Mouse (Mus musculus): ENCODE data around the gene Sin3a. TPM values are rescaled to one million over a fixed set of nuclear protein-coding genes. Genes with fewer than 3 reads are reported as not detected.
A peak's percentile ranks its signal among the peaks of the same experiment; 100 is the strongest.

The Sin3a gene
- polyA plus RNA-seq, 1 experiment from 2014 or later = 10.4 TPM

DNA sequence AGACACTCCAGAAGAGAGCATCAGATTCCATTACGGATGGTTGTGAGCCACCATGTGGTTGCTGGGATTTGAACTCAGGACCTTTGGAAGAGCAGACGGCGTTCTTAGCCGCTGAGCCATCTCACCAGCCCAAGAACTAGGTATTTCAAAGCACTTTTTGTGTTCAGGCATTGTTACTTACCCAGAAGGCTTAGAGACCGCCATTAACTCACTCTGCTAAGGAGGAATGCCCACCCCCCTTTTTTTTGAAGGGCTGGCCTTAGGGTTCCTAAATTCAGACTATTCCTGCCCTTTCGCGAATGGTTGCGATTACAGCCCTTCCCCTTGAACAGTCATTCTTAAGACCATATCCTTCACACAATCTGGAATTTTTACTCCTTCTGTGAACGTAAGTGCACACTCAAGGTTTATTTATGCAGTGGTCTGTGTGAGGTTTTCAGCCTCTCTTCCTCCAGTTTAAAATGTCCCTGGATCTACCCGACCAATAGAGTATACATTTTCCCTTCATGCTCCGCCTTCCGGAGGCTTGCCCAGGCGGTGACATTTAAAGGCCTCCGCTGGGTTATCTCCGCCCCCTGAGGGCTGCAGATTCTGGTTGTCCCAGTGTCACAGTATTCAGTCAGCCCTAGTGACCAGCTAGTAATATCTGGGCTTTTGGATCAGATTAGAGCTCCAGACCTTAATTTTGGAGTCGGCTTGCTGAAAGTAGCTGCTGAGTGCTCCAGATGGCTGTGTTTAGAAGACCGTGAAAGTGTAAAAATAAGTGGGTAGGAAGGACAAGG, 3.2 kb downstream of the Sin3a start:
- H3K27me3 ChIP-seq (ENCODE audit: control insufficient read depth, insufficient read depth, low read length) = no peaks in the 10 kb centered on the region
- H3K27ac ChIP-seq (replicated peaks) = peak overlapping the region; percentile 99
- H3K4me2 ChIP-seq (replicated peaks; ENCODE audit: low read depth) = peak overlapping the region; percentile 91
- H3K9ac ChIP-seq (ENCODE audit: low read length) = peak overlapping the region; percentile 59
- H3K36me3 ChIP-seq (ENCODE audit: control insufficient read depth, insufficient read depth, low read length) = no peaks in the 10 kb centered on the region
- H3K4me1 ChIP-seq (replicated peaks; ENCODE audit: control insufficient read depth, insufficient read depth) = peaks cover 2% of the 10 kb centered on the region; the same call in 1 of the 2 replicates
- TF ChIP-seq CTCF (IDR thresholded peaks at IDR 0.05; ENCODE audit: low read depth) (no peak), EP300 (optimal IDR thresholded peaks at IDR 0.05) (no peak)
- DNase-seq (ENCODE audit: low spot score) = peak; percentile 86
- 2% methylated on average over 17 of the region's 17 CpGs for WGBS
- peak overlapping the region; percentile 77 for H3K4me3 ChIP-seq (ENCODE audit: low read depth, low read length)
- ATAC-seq (ENCODE audit: low FRiP score, low TSS enrichment) = no peak
- H3K9me3 ChIP-seq (ENCODE audit: control insufficient read depth, low read length) = no peaks in the 10 kb centered on the region

DNA sequence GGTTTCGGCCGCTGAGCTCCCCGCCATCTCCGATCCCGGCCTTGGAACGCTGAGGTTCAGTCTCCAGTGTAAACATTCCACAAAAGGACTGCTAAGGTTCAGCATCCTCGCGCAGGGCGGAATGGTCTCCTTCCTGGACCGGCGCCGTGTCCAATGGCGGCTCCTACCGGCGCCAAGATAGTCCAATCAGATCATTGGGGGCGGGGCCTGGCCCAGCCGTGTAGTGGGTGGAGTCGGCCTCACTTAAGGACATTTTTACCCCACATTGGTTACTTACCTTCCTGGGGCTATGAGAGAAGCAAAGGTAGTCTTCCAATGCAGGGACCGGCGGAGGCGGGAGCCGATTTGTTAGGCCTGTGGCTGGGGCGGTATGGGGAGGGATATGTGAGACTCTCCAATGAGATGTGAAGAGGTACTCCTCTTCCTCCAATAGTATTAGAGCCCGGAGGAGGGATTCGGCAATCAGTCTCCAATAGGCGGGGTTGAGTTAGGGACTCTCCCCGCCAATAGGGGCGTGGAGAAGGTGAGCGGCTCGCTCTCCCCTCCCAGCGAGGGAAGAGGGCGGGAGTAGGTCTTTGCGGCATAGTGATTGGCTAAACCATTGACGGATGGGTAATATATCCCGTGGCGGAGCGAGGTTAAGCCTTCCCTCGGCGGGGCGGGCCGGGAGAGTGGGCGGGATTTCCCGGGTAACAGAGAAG, 4.0 kb downstream of the Sin3a start:
- H3K4me2 ChIP-seq (replicated peaks; ENCODE audit: low read depth) = peak overlapping the region; percentile 91
- no peaks in the 10 kb centered on the region for H3K9me3 ChIP-seq (ENCODE audit: control insufficient read depth, low read length)
- peak overlapping the region; percentile 88 for H3K4me3 ChIP-seq (ENCODE audit: low read depth, low read length)
- WGBS = under 1% methylated on average over 41 of the region's 43 CpGs
- DNase-seq (ENCODE audit: low spot score) (peak; percentile 99), ATAC-seq (ENCODE audit: low FRiP score, low TSS enrichment) (peak; percentile 86)
- TF ChIP-seq EP300 (optimal IDR thresholded peaks at IDR 0.05) (no peak), CTCF (IDR thresholded peaks at IDR 0.05; ENCODE audit: low read depth) (peak; percentile 40)
- H3K4me1 ChIP-seq (replicated peaks; ENCODE audit: control insufficient read depth, insufficient read depth) = peaks cover 2% of the 10 kb centered on the region; the same call in 1 of the 2 replicates
- H3K27me3 ChIP-seq (ENCODE audit: control insufficient read depth, insufficient read depth, low read length) = no peaks in the 10 kb centered on the region
- H3K36me3 ChIP-seq (ENCODE audit: control insufficient read depth, insufficient read depth, low read length) = no peaks in the 10 kb centered on the region
- peak overlapping the region; percentile 99 for H3K27ac ChIP-seq (replicated peaks)
- H3K9ac ChIP-seq (ENCODE audit: low read length) = peak overlapping the region; percentile 80

DNA sequence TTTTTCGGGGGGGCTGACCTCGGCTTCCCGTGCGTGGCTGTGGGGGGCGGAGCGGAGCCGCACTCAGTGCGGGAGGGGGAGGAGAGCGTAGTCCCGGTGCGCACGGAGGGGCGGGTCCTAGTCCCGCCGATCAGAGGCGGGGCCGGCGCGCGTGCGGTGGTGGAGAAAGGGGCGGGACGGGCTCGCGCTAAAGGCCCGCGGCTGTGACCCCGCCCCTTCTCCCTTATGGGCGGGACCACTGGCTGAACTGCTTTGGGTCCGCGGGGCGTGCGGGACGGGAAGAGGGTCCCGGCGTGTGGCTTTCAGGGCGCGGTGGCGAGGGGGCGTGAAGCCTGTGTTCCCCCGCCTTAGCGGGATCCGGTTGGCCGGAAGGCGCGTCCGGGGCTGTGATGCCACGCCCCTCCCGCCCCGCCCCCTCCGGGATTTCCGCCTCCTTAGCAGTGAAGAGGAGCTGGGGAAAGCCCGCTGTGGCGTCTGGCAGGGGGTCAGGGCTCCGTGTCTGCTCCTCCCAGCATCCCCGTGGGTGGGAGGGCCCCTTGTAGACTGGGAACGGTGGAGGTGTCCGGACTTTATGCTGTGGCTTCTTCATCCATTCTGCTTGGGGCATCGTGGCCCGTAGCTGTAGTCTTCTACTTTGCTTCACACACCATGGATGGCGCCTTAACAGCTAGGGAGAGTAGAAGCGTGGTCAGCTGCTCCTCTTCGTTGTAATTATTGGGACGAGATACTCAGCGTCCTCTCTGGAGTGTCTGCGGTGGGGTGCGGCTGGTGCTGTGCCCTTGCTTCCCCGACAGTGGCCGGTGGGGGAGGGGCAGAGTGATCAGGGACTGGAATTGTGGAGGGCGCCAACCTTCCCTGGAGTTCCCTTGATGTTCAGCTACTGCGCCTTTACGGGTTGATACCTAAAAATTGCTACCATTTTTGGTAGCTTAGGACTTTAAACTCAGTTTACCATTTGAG, 5.1 kb downstream of the Sin3a start:
- under 1% methylated on average over 51 of the region's 72 CpGs for WGBS

DNA sequence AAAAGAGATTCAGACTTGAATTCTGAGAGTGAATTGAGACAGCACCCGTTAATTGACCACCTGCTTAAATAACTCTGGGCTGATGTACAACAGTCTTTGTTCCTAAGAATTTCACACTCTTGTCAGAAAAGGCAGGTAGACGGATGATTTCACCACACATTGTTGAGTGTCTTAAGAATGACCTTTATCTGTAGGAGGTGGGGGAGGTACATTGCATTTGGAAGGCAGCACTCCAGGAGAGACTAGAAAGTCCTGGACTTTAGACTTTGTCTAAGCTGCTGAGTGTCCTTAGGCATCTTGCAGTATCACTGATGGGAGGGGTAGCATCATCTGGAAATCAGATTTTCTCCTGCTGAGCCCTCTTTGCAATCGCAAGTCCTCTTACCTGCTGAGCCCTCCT, 10.4 kb downstream of the Sin3a start:
- H3K27me3 ChIP-seq (ENCODE audit: control insufficient read depth, insufficient read depth, low read length) = no peaks in the 10 kb centered on the region
- no peaks in the 10 kb centered on the region for H3K4me1 ChIP-seq (replicated peaks; ENCODE audit: control insufficient read depth, insufficient read depth)
- WGBS = 77% methylated on average over 3 of the region's 3 CpGs
- H3K9ac ChIP-seq (ENCODE audit: low read length) = no peak overlapping the region
- H3K4me3 ChIP-seq (ENCODE audit: low read depth, low read length) = no peak overlapping the region
- DNase-seq (ENCODE audit: low spot score) (no peak), ATAC-seq (ENCODE audit: low FRiP score, low TSS enrichment) (no peak)
- no peak overlapping the region for H3K27ac ChIP-seq (replicated peaks)
- no peak overlapping the region for H3K4me2 ChIP-seq (replicated peaks; ENCODE audit: low read depth)
- TF ChIP-seq CTCF (IDR thresholded peaks at IDR 0.05; ENCODE audit: low read depth) (no peak), EP300 (optimal IDR thresholded peaks at IDR 0.05) (no peak)
- no peaks in the 10 kb centered on the region for H3K9me3 ChIP-seq (ENCODE audit: control insufficient read depth, low read length)
- H3K36me3 ChIP-seq (ENCODE audit: control insufficient read depth, insufficient read depth, low read length) = 0 out of 2 replicates have a peak, but pooled peaks cover 2% of the 10 kb centered on the region

More for the DNA sequence above, 5.1 kb downstream of the Sin3a start:
- H3K4me3 ChIP-seq (ENCODE audit: low read depth, low read length) = peak overlapping the region; percentile 88
- TF ChIP-seq EP300 (optimal IDR thresholded peaks at IDR 0.05) = no peak
- 0 out of 2 replicates have a peak, but pooled peaks have one; percentile 6 for TF ChIP-seq CTCF (IDR thresholded peaks at IDR 0.05; ENCODE audit: low read depth)
- peak; percentile 96 for DNase-seq (ENCODE audit: low spot score)
- peak overlapping the region; percentile 97 for H3K27ac ChIP-seq (replicated peaks)
- H3K9me3 ChIP-seq (ENCODE audit: control insufficient read depth, low read length) = no peaks in the 10 kb centered on the region
- H3K9ac ChIP-seq (ENCODE audit: low read length) = peak overlapping the region; percentile 80
- H3K36me3 ChIP-seq (ENCODE audit: control insufficient read depth, insufficient read depth, low read length) = no peaks in the 10 kb centered on the region
- no peaks in the 10 kb centered on the region for H3K27me3 ChIP-seq (ENCODE audit: control insufficient read depth, insufficient read depth, low read length)
- H3K4me1 ChIP-seq (replicated peaks; ENCODE audit: control insufficient read depth, insufficient read depth) = peaks cover 2% of the 10 kb centered on the region; the same call in 1 of the 2 replicates
- peak overlapping the region; percentile 80 for H3K4me2 ChIP-seq (replicated peaks; ENCODE audit: low read depth)
- peak; percentile 14 for ATAC-seq (ENCODE audit: low FRiP score, low TSS enrichment)

DNA sequence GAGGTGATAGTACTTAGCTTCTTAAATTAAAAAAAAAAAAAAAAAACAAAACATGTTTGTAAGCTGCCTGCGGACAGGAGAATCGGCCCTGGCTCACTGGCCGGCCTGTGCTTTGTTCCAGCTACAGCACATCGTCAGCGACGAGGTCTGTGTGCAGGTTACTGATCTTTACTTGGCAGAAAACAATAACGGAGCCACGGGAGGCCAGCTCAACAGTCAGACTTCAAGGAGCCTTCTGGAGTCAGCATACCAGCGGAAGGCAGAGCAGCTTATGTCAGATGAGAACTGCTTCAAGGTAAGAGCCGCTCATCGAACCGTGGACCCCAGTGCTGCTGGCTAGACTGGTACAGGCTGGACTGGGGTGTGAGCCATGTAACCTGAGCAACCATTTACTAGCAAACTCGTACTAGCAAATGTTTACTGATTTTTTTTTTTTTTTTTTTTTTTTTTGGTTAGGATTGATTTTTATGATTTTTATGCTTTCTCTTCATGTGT, 45.5 kb downstream of the Sin3a start:
- H3K9me3 ChIP-seq (ENCODE audit: control insufficient read depth, low read length) = no peaks in the 10 kb centered on the region
- H3K27ac ChIP-seq (replicated peaks) = no peak overlapping the region
- DNase-seq (ENCODE audit: low spot score) = no peak
- H3K4me2 ChIP-seq (replicated peaks; ENCODE audit: low read depth) = no peak overlapping the region
- H3K9ac ChIP-seq (ENCODE audit: low read length) = no peak overlapping the region
- peaks cover 30% of the 10 kb centered on the region for H3K36me3 ChIP-seq (ENCODE audit: control insufficient read depth, insufficient read depth, low read length)
- ATAC-seq (ENCODE audit: low FRiP score, low TSS enrichment) = no peak
- no peaks in the 10 kb centered on the region for H3K27me3 ChIP-seq (ENCODE audit: control insufficient read depth, insufficient read depth, low read length)
- no peaks in the 10 kb centered on the region for H3K4me1 ChIP-seq (replicated peaks; ENCODE audit: control insufficient read depth, insufficient read depth)
- no peak overlapping the region for H3K4me3 ChIP-seq (ENCODE audit: low read depth, low read length)
- 87% methylated on average over 13 of the region's 13 CpGs for WGBS
- no peak for TF ChIP-seq CTCF (IDR thresholded peaks at IDR 0.05; ENCODE audit: low read depth)
- TF ChIP-seq EP300 (optimal IDR thresholded peaks at IDR 0.05) = no peak

Data from stomach, postnatal 0 days (tissue).